Mouse (Mus musculus): ENCODE measurements around the gene Pelo.

Pelo gene

GRCm38 (mm10) chr13:115095392-115095791 lies 5.4 kb upstream of the Pelo start:
- no peak for DNase-seq

GRCm38 (mm10) chr13:115091511-115091910 lies 1.5 kb upstream of the Pelo start:
- DNase-seq, result no peak

- no peak for DNase-seq
Observed at GRCm38 (mm10) chr13:115090977-115091445, 1.0 kb upstream of the Pelo start.

GRCm38 (mm10) chr13:115089395-115090025 lies 476 bp downstream of the Pelo start:
- peak; percentile 24 for DNase-seq

- no peak for DNase-seq
Observed at GRCm38 (mm10) chr13:115089020-115089394, 979 bp downstream of the Pelo start.

GRCm38 (mm10) chr13:115085974-115086373 lies 4.0 kb downstream of the Pelo start:
- no peak for DNase-seq

- DNase-seq, result no peak
Observed at GRCm38 (mm10) chr13:115082339-115082738, 7.6 kb downstream of the Pelo start.

- no peak for DNase-seq
Observed at GRCm38 (mm10) chr13:115079996-115080585, 9.9 kb downstream of the Pelo start.

- no peak for DNase-seq
Observed at GRCm38 (mm10) chr13:115078997-115079685, 10.8 kb downstream of the Pelo start.

GRCm38 (mm10) chr13:115077346-115078134 lies 12.4 kb downstream of the Pelo start:
- no peak for DNase-seq

GRCm38 (mm10) chr13:115072386-115072785 lies 17.6 kb downstream of the Pelo start:
- no peak for DNase-seq

- no peak for DNase-seq
Observed at GRCm38 (mm10) chr13:115071431-115071830, 18.6 kb downstream of the Pelo start.

GRCm38 (mm10) chr13:115067968-115068330 lies 22.0 kb downstream of the Pelo start:
- DNase-seq, result no peak

- DNase-seq, result no peak
Observed at GRCm38 (mm10) chr13:115067324-115067967, 22.5 kb downstream of the Pelo start.

- DNase-seq, result no peak
Observed at GRCm38 (mm10) chr13:115057555-115057954, 32.4 kb downstream of the Pelo start.

- DNase-seq, result no peak
Observed at GRCm38 (mm10) chr13:115054783-115055182, 35.2 kb downstream of the Pelo start.

GRCm38 (mm10) chr13:115052568-115052967 lies 37.4 kb downstream of the Pelo start:
- no peak for DNase-seq

- no peak for DNase-seq
Observed at GRCm38 (mm10) chr13:115050660-115051559, 39.1 kb downstream of the Pelo start.

GRCm38 (mm10) chr13:115042652-115043051 lies 47.3 kb downstream of the Pelo start:
- DNase-seq, result no peak
